Mouse (Mus musculus): Measurements from ENCODE around the gene Ppp1r1b.

Ppp1r1b gene

DNA sequence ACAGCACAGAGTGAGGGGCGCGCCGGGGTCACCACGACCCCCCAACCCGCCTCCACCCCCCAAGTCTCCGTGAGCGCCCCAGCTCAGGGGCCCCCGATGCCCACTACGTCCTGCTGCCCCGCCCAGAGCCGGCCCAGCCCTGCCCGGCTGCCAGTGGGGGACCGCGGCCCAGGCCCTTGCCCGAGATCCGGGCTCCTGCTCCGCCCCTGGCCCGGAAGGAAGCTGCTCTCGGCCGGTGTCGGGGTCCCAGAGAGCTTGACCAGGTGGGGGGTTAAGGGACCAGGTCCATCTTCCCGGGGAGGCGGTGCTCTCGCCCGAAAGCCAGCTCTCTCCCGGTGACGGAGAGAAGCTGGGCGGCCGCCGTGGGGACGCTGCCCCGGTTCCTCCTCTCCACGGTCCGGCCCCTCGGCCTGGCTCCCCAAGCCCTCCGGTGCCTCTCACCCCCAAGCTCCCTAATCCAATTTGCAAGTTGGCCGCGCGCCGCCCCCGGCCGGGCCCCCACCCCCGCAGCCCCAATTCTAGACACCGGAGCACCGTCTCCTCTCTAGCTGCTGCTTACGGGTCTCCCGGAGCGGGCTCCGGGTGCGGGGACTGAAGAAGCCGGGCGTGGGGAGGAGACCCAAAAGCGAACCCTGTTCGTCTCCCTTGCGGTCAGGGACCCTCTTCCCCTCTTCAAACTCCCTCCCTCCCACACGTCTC lies 19.7 kb upstream of the Ppp1r1b start:
- no peak for DNase-seq (ENCODE audit: low read depth, low spot score)

DNA sequence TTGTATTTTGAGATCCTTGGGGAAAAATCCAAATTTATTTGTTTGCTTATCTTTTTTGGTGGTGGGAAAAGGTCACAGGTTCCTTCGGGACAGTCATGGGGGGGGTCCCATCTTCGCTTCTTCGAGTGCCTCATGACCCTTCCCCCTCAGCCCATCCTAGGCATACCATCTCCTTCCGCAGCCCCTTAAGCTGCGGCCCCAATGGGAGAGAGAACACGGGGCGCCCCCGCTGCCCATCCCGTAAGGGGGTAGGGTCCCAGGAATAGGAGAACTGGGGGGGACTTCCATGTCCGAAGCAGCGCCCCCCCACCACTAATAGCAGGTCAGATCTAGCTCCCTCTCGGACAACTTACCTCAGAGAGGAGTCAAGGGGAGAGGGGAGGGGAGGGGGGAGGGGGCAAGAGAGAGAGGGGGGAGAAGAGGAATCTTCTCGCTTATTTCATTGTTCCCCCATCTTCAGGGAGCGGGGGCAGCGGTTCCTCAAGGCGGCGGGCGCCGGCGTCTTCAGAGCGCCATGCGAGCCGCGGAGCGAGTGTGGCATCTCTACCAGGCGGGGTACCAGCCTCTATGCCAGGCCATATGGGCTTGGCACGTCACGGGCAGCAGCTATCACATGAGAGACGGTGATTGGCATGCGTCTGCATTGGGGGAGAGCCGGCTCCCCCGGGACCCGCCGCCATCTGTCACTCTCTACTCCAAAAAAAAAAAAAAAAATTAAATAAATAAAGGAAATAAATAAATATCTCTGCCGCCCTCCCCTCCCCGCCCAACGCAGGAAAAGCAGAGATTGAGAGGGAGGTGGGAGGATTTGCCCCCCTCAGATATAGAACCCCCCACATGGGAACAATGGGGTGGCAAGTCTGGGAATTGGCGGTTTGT lies 18.9 kb upstream of the Ppp1r1b start, which contains the start of gene Neurod2:
Neurod2 (minus strand) TSS at position 568 of the 879 bp plus-strand sequence.
- no peak for DNase-seq (ENCODE audit: low read depth, low spot score)

DNA sequence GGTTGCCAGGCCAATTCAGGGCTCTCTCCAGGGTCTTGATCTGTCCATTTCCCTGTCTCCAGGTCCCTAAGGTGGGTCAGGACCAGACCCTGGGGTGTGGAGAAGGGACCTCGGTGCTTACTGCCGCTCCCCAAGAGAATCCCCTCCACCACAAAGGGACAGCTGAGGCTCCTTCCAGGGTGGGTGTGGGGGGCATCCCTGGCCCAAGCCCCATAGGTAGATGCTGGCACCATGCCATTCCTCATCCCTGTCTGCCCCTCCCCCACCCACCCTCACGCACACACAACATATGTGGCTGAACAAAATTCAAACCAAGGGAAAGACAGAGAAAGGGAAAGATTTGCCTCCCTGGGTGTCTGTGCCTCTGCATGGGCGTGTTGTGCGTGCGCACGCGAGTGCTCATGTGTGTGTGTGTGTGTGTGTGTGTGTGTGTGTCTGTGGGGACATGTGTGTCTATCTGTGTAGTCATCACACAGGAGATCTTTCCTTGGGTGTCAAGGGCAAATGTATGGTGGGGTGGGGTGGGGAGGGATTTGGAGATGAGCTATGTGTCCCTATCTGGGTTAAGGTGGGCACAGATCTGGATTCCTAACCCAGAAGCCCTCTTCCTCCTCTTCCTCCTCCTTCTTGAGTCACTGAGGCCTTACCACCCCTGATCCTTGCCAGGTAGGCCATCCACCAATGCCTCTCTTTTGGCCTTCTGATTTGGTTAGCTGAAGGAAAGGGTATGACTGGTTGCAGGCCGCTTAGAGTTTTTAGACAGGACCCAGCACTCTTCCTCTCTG lies 18.1 kb upstream of the Ppp1r1b start:
- DNase-seq (ENCODE audit: low read depth, low spot score), result no peak

GRCm38 (mm10) chr11:98330745-98331204 lies 17.4 kb upstream of the Ppp1r1b start:
- no peak for DNase-seq (ENCODE audit: low read depth, low spot score)

- DNase-seq (ENCODE audit: low read depth, low spot score), result no peak
Observed at GRCm38 (mm10) chr11:98331401-98331800, 16.8 kb upstream of the Ppp1r1b start.

- DNase-seq (ENCODE audit: low read depth, low spot score), result no peak
Observed at GRCm38 (mm10) chr11:98332186-98332585, 16.0 kb upstream of the Ppp1r1b start.

GRCm38 (mm10) chr11:98332841-98333240 lies 15.4 kb upstream of the Ppp1r1b start:
- no peak for DNase-seq (ENCODE audit: low read depth, low spot score)

DNA sequence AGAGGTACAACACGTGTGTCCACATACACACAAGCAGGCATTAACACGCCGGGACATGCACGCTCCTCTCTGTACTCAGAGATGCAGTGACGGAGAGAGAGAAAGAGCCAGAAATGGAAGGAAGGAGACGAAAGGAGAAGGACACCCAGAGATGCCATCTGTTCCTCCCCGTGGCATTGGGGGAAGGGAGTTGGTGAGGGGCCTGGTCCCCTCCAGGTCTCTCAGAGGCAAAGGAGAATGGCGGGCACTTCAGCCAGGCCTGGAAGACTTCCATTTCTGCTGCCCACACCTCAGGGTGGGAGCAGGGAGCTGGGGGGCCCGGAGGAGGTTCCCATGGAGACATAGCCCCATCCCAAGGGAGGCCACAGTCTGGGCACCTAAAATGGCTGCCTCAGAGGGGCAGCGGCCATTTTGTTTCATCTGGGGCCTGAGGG lies 14.9 kb upstream of the Ppp1r1b start:
- DNase-seq (ENCODE audit: low read depth, low spot score), result no peak

GRCm38 (mm10) chr11:98333981-98334741 lies 14.0 kb upstream of the Ppp1r1b start:
- DNase-seq (ENCODE audit: low read depth, low spot score), result no peak

DNA sequence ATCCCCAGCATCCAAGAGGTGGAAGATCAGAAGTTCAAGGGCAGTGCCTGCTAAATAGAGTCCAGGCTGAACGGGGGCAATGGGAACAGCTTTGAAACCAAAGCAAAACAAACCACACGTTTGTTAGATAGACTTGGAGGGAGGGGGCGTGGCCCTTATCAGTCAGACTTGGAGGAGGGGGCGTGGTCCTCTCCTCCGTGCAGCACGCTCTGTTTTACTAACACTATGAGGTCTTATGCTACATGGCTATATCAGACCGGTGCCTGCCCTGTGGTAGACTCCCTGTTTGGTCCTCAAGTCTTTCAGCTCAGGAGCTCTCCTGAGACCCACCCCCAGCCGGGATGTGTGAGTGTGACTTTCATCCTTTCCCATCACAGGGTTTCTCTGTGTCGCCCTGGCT lies 13.0 kb upstream of the Ppp1r1b start:
- no peak for DNase-seq (ENCODE audit: low read depth, low spot score)

GRCm38 (mm10) chr11:98336245-98337107 lies 11.7 kb upstream of the Ppp1r1b start:
- peak; percentile 69 for DNase-seq (ENCODE audit: low read depth, low spot score)

DNA sequence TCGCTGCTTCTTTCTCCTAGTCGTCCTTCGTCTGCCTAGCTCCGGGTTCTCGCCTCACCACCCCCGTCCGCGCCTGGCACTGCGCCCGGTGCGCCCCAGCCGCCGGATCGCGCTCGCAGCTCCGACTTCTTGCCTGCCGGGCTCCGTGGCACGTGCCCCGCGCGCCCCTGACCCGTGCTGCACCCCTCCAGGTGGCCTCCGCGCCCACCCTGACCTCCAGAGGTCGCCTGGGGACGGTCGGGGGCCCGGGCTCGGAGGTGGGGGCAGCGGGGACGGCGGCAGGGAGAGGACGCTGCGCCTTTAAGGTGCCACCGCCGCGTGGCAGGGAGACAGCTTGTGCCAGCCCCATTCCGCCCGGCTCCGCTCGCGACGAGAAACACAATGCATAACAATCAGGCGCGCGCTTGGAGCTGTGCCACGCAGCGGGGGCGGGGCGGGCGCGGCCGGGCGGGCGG lies 9.7 kb upstream of the Ppp1r1b start:
- DNase-seq (ENCODE audit: low read depth, low spot score), result no peak

DNA sequence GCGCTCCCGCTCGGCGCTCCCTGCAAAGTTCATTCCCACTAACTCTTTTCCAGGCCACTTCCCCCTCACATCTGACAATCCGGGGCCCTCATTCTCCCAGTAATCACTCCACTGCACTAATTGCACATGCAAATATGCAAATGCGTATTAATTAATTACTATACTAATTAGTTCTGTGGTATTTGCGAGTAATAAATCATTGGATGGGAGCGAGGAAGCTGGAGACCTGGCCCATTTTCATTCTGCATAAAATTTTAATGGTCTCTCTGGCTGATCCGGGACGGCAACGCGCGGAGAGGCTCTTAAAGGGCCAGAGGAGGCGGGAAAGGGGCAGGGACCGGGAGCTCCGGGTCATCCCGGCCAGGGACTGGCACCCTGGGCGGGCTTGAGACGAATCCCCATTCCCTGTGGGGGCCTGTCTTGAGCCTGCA lies 9.1 kb upstream of the Ppp1r1b start:
- DNase-seq (ENCODE audit: low read depth, low spot score), result no peak

DNA sequence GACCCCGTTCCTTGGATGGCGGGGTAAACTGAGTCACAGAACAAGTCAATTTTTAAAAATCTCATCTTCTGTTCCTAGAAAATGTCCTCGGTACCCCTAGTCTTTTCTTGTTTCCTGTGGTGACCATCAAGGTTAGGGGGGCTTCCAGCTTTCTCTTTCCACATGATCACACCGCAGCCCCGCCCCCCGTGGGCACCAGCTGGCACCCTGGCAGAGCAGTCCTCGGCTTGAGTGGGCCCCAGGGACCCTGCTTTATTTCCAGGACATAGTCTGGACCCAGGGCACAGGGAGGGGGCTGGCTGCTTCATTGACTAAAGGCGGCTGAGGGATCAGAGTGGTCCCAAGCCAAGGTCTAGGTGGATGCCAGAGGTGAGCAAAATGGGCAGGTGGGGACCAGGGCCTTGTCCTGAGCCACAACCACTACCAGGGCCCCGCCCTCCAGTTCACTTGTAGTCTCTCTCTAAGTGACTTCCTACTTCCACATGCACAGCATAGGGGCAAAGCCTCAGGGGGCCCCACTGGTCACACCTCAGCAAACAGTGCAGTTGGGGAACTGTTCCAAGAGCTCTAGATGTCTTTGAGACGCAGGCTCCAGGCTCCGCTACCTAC lies 8.4 kb upstream of the Ppp1r1b start:
- no peak for DNase-seq (ENCODE audit: low read depth, low spot score)

- no peak for DNase-seq (ENCODE audit: low read depth, low spot score)
Observed at GRCm38 (mm10) chr11:98340597-98340996, 7.6 kb upstream of the Ppp1r1b start.

- no peak for DNase-seq (ENCODE audit: low read depth, low spot score)
Observed at GRCm38 (mm10) chr11:98341174-98341573, 7.0 kb upstream of the Ppp1r1b start.

- DNase-seq (ENCODE audit: low read depth, low spot score), result peak; percentile 86
Observed at GRCm38 (mm10) chr11:98342000-98342945, 5.9 kb upstream of the Ppp1r1b start.

DNA sequence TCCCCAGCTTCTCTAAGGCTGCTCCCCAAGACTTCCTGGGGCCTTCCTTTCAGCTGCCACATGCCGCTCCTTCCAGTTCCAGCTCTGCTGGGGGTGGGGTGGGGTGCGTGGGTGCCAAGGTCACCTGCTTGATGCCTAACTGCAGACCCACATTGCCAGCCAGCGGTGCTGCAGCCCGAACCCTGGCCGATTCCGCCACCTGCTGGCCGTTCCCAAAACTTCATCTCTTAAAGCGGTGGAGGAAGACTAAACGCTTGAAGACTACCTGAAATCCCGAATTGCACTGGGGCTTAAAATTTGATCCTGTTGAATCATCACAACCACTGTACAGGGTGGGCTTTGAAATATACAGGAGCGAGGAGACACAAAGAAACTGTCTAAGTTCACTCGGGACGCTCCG lies 3.0 kb upstream of the Ppp1r1b start:
- DNase-seq (ENCODE audit: low read depth, low spot score), result peak; percentile 85
